Mouse (Mus musculus): ENCODE data around the gene Serpina3g. TPM values are rescaled to one million over a fixed set of nuclear protein-coding genes. Genes with fewer than 3 reads are reported as not detected.

Serpina3g gene
- total RNA-seq, 2 experiments from 2014 or later, result 5.6 to 6.6 TPM

- no peak for ATAC-seq (replicated peaks; ENCODE audit: low FRiP score, poor library complexity, severe bottlenecking)
These were observed 42.4 kb downstream of the Serpina3g start for GRCm38 (mm10) chr12:104278216-104279055.

DNA sequence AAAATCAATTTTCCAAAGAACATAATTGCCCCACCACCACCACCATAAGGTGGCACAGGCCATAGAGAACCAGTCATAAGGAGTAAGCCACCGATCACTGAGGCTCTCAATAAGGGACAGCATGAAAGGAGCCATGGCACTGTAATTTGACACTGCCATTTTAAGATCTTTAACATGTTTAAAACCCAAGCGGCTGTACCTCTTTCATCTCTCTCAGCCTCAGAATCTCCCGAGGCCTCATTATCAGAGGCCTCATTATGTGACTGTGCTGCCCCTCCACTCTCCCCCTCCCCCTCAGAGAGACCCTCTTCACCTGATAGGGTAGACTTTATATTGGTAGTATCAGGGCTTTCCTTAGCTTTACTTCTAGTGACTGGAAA, 43.0 kb downstream of the Serpina3g start:
- ATAC-seq (replicated peaks; ENCODE audit: low FRiP score, poor library complexity, severe bottlenecking), result no peak

DNA sequence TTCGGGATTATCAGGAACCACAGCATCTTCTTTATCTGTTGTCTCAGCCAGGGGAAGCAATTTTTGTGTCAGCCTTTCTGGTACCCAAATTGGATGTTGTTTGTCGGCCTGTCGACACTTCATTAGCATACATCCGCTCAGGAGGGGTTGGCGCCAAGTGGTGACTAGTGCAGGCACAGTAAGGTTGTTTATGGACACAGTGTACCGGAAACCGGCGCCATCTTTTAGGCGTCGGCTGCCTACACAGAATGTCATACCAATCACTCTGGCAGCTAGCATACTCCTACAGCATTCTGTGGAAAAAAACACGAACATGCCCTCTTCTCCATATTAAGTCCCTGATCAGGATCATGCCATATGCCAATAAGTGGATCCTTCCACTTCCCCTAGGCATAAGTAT, 47.3 kb downstream of the Serpina3g start:
- ATAC-seq (replicated peaks; ENCODE audit: low FRiP score, poor library complexity, severe bottlenecking), result no peak

GRCm38 (mm10) chr12:104288336-104288735, 52.3 kb downstream of the Serpina3g start:
- no peak for ATAC-seq (replicated peaks; ENCODE audit: low FRiP score, poor library complexity, severe bottlenecking)

DNA sequence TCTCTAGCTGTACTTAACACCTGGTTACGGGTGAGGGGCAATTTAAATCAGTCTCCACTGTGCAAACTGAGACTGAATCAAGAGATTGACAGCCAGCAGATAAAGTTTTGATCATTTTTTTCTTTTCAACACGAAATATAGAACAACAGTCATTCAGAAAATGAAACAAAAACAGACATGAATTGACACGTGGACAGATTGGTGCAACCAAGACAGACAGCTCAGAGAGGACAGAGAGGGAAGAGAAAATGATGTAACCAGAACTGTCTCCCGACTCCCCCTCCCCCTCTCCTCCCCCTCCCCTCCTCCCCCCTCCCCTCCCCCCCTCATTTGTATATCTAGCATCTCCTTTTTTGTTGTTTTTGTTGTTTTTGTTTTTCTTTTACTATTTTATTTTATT, 53.8 kb downstream of the Serpina3g start:
- ATAC-seq (replicated peaks; ENCODE audit: low FRiP score, poor library complexity, severe bottlenecking), result no peak

Other genes with a start within 250 kb of the Serpina3g start
- gene Serpina11, start 246.3 kb upstream of the Serpina3g start, total RNA-seq (2015; ENCODE audit: low replicate concordance), result not detected in 2 replicates
- not detected in 2 replicates for gene Serpina11, start 246.3 kb upstream of the Serpina3g start, total RNA-seq (2017; ENCODE audit: low replicate concordance)
- not detected in 2 replicates for gene Serpina9, start 222.5 kb upstream of the Serpina3g start, total RNA-seq (2015; ENCODE audit: low replicate concordance)
- not detected in 2 replicates for gene Serpina9, start 222.5 kb upstream of the Serpina3g start, total RNA-seq (2017; ENCODE audit: low replicate concordance)
- gene Serpina12, start 191.8 kb upstream of the Serpina3g start, total RNA-seq (2015; ENCODE audit: low replicate concordance), result not detected in 2 replicates
- not detected in 2 replicates for gene Serpina12, start 191.8 kb upstream of the Serpina3g start, total RNA-seq (2017; ENCODE audit: low replicate concordance)
- gene Serpina5, start 135.1 kb upstream of the Serpina3g start, total RNA-seq (2015; ENCODE audit: low replicate concordance), result not detected in 2 replicates
- not detected in 2 replicates for gene Serpina5, start 135.1 kb upstream of the Serpina3g start, total RNA-seq (2017; ENCODE audit: low replicate concordance)
- gene Serpina3a, start 123.5 kb upstream of the Serpina3g start, total RNA-seq (2015; ENCODE audit: low replicate concordance), result not detected in 2 replicates
- not detected in 2 replicates for gene Serpina3a, start 123.5 kb upstream of the Serpina3g start, total RNA-seq (2017; ENCODE audit: low replicate concordance)
- gene Serpina3b, start 108.2 kb upstream of the Serpina3g start, total RNA-seq (2015; ENCODE audit: low replicate concordance), result not detected in 2 replicates
- not detected in 2 replicates for gene Serpina3b, start 108.2 kb upstream of the Serpina3g start, total RNA-seq (2017; ENCODE audit: low replicate concordance)
- gene Serpina3c, start 82.4 kb upstream of the Serpina3g start, total RNA-seq (2015; ENCODE audit: low replicate concordance), result not detected in 2 replicates
- gene Serpina3c, start 82.4 kb upstream of the Serpina3g start, total RNA-seq (2017; ENCODE audit: low replicate concordance), result not detected in 2 replicates
- not detected in 2 replicates for gene Serpina3f, start 21.7 kb upstream of the Serpina3g start, total RNA-seq (2015; ENCODE audit: low replicate concordance)
- gene Serpina3f, start 21.7 kb upstream of the Serpina3g start, total RNA-seq (2017; ENCODE audit: low replicate concordance), result 0.42 TPM in 1 of 2 replicates, not detected in the other
- gene Serpina3i, start 26.9 kb downstream of the Serpina3g start, total RNA-seq (2015; ENCODE audit: low replicate concordance), result not detected in 2 replicates
- not detected in 2 replicates for gene Serpina3i, start 26.9 kb downstream of the Serpina3g start, total RNA-seq (2017; ENCODE audit: low replicate concordance)
- not detected in 2 replicates for gene Serpina3j, start 78.3 kb downstream of the Serpina3g start, total RNA-seq (2015; ENCODE audit: low replicate concordance)
- not detected in 2 replicates for gene Serpina3j, start 78.3 kb downstream of the Serpina3g start, total RNA-seq (2017; ENCODE audit: low replicate concordance)
- not detected in 2 replicates for gene Serpina3k, start 102.2 kb downstream of the Serpina3g start, total RNA-seq (2015; ENCODE audit: low replicate concordance)
- gene Serpina3k, start 102.2 kb downstream of the Serpina3g start, total RNA-seq (2017; ENCODE audit: low replicate concordance), result not detected in 2 replicates
- gene Serpina3m, start 102.2 kb downstream of the Serpina3g start, total RNA-seq (2015; ENCODE audit: low replicate concordance), result not detected in 2 replicates
- gene Serpina3m, start 102.2 kb downstream of the Serpina3g start, total RNA-seq (2017; ENCODE audit: low replicate concordance), result not detected in 2 replicates
- gene Serpina3n, start 170.5 kb downstream of the Serpina3g start, total RNA-seq (2015; ENCODE audit: low replicate concordance), result not detected in 2 replicates
- 0.28 TPM in 1 of 2 replicates, not detected in the other for gene Serpina3n, start 170.5 kb downstream of the Serpina3g start, total RNA-seq (2017; ENCODE audit: low replicate concordance)
- gene Gsc, start 237.1 kb downstream of the Serpina3g start, total RNA-seq (2015; ENCODE audit: low replicate concordance), result not detected in 2 replicates
- gene Gsc, start 237.1 kb downstream of the Serpina3g start, total RNA-seq (2017; ENCODE audit: low replicate concordance), result not detected in 2 replicates

Measured in erythroblast, adult 5-6 weeks (primary cell).